Mouse (Mus musculus): ENCODE data around the gene Prss48. TPM values are rescaled to one million over a fixed set of nuclear protein-coding genes. Genes with fewer than 3 reads are reported as not detected.

Prss48 gene
- polyA plus RNA-seq, 1 experiment from 2014 or later = 0.19 TPM

DNA sequence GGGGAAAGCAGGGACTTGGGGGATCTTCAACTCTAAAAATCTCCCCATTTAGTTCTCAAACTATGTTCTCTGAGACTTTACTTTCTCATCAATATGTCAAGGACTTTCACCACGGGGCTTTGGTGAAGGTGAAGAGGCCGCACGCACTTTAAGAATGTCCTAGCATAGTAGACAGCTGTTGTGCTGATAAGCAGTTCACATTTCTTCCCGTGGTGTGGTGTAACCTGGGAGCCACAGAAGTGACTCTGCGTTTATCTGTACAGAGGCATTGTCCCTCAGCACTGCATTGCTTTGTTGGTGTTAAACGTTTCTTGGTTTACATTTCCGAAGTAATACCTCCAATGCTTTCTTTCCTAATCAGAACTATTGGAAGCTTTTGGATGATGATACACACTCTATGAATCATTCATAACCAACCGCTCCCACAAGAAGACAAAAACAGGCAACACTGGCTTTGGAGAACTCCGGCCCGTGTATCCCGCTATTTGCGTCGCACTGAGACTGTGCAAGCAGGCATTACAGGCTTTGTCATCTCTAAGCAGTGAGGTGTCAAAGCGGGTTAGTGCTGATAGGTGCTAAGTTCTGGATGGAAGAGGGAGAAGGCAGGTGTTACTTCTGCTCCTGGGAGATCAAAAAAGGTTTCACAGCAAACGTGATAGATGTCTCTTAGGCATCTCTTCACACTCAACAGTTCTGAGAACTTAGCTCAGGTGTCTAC, 26.5 kb upstream of the Prss48 start:
- DNase-seq (ENCODE audit: low spot score) (no peak), ATAC-seq (ENCODE audit: low FRiP score) (no peak)
- no peaks in the 10 kb centered on the region for H3K36me3 ChIP-seq (ENCODE audit: control insufficient read depth, insufficient read depth, low read length)
- WGBS = 90% methylated on average over 15 of the region's 15 CpGs
- H3K9ac ChIP-seq (ENCODE audit: low read depth, low read length) = no peak overlapping the region
- no peak overlapping the region for H3K4me3 ChIP-seq (ENCODE audit: low read depth, low read length)
- H3K9me3 ChIP-seq (ENCODE audit: control insufficient read depth, low read length) = no peaks in the 10 kb centered on the region
- H3K27me3 ChIP-seq (ENCODE audit: control insufficient read depth, insufficient read depth, low read length) = no peaks in the 10 kb centered on the region
- H3K4me2 ChIP-seq (replicated peaks; ENCODE audit: low read depth, low read length) = no peak overlapping the region
- no peaks in the 10 kb centered on the region for H3K4me1 ChIP-seq (replicated peaks; ENCODE audit: control insufficient read depth, insufficient read depth, low read length)
- no peak overlapping the region for H3K27ac ChIP-seq (ENCODE audit: low read depth, low read length)

DNA sequence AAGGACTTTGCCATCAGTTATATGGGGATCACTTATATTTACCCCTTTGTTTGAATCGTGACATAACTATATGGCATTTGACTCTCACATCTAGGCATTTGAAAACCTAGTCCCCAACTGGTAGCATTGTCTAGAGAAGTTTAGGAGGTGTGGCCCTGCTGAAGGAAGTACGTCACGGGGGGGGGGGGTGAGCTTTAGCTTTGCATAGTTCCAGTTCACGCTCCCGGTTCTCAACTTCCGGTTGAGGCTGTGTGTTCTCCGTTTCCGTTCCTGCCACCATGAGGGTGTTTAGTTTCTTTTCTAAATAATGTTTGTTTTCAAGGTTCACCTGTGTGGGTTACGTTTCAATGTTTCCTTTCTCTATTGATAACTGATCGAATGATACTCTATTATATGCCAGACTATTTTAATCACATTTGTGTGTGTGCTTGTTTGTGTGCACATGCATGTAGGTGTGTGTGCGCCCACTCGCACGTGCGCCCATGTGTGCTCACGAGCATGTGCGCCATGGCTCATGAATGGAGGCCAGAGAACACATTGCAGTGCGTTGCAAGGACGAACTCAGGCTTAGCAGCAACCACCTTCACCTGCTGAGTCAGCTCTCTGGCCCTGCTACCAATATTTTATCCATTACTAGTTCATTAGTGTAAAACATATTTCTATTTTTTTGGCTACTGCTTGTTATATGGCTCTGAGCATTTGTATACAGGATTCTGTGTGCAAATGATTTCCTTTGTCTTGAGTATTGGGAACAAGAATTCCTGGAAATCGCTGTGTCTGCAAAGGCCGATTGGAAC, 23.2 kb upstream of the Prss48 start:
- Histone ChIP-seq H3K9me3 (ENCODE audit: control insufficient read depth, low read length) (no peaks in the 10 kb centered on the region), H3K9ac (ENCODE audit: low read depth, low read length) (no peak overlapping the region), H3K27me3 (ENCODE audit: control insufficient read depth, insufficient read depth, low read length) (no peaks in the 10 kb centered on the region), H3K4me2 (replicated peaks; ENCODE audit: low read depth, low read length) (no peak overlapping the region), H3K4me1 (replicated peaks; ENCODE audit: control insufficient read depth, insufficient read depth, low read length) (no peaks in the 10 kb centered on the region), H3K27ac (ENCODE audit: low read depth, low read length) (no peak overlapping the region), H3K4me3 (ENCODE audit: low read depth, low read length) (no peak overlapping the region), H3K36me3 (ENCODE audit: control insufficient read depth, insufficient read depth, low read length) (no peaks in the 10 kb centered on the region)
- ATAC-seq (ENCODE audit: low FRiP score) = no peak
- 96% methylated on average over 20 of the region's 20 CpGs for WGBS
- DNase-seq (ENCODE audit: low spot score) = no peak

DNA sequence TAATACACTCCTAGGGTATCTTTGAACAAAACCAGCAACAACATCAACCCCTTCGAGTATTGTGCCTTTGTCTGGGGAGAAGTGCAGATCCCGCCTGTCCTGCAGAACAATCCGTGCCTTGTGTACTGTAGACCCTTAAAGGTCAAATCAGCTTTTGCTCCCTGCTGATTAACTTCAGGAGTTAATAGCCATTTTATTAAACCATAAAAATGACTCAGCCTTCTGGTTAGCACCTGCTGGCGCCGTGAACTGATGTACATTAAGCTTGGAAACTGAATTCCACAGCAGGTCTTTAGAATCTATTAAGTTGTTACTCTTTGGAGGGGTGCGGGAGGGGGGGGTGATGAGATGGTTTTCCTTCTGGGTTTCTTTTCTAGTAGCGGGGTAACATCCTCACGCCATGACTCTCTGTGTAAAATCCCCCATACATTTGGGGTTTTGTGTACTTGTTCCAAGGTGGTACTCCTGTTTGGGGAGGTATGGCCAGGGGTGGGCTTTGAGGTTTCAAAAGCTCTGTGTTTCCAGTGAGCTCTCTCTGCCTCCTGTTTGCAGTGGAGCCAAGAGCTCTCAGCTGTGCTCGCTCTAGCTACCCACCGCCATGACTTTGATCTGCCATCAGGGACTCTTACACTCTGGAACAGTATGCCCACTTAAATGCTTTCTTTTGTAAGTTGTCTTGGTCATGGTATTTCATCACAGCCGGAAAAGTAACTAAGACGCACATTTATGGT, 21.9 kb upstream of the Prss48 start:
- H3K27me3 ChIP-seq (ENCODE audit: control insufficient read depth, insufficient read depth, low read length) = no peaks in the 10 kb centered on the region
- H3K4me2 ChIP-seq (replicated peaks; ENCODE audit: low read depth, low read length) = no peak overlapping the region
- no peak overlapping the region for H3K27ac ChIP-seq (ENCODE audit: low read depth, low read length)
- H3K4me1 ChIP-seq (replicated peaks; ENCODE audit: control insufficient read depth, insufficient read depth, low read length) = no peaks in the 10 kb centered on the region
- WGBS = 91% methylated on average over 12 of the region's 12 CpGs
- no peaks in the 10 kb centered on the region for H3K9me3 ChIP-seq (ENCODE audit: control insufficient read depth, low read length)
- H3K4me3 ChIP-seq (ENCODE audit: low read depth, low read length) = no peak overlapping the region
- no peak for DNase-seq (ENCODE audit: low spot score)
- no peak for ATAC-seq (ENCODE audit: low FRiP score)
- H3K9ac ChIP-seq (ENCODE audit: low read depth, low read length) = no peak overlapping the region
- no peaks in the 10 kb centered on the region for H3K36me3 ChIP-seq (ENCODE audit: control insufficient read depth, insufficient read depth, low read length)

- Histone ChIP-seq H3K4me1 (replicated peaks; ENCODE audit: control insufficient read depth, insufficient read depth, low read length) (no peaks in the 10 kb centered on the region), H3K9ac (ENCODE audit: low read depth, low read length) (no peak overlapping the region), H3K9me3 (ENCODE audit: control insufficient read depth, low read length) (no peaks in the 10 kb centered on the region), H3K4me2 (replicated peaks; ENCODE audit: low read depth, low read length) (no peak overlapping the region), H3K4me3 (ENCODE audit: low read depth, low read length) (no peak overlapping the region), H3K36me3 (ENCODE audit: control insufficient read depth, insufficient read depth, low read length) (no peaks in the 10 kb centered on the region), H3K27ac (ENCODE audit: low read depth, low read length) (no peak overlapping the region), H3K27me3 (ENCODE audit: control insufficient read depth, insufficient read depth, low read length) (no peaks in the 10 kb centered on the region)
- DNase-seq (ENCODE audit: low spot score) (no peak), ATAC-seq (ENCODE audit: low FRiP score) (no peak)
- 83% methylated on average over 4 of the region's 4 CpGs for WGBS
These were observed 19.4 kb upstream of the Prss48 start for GRCm38 (mm10) chr3:86021651-86022050.

DNA sequence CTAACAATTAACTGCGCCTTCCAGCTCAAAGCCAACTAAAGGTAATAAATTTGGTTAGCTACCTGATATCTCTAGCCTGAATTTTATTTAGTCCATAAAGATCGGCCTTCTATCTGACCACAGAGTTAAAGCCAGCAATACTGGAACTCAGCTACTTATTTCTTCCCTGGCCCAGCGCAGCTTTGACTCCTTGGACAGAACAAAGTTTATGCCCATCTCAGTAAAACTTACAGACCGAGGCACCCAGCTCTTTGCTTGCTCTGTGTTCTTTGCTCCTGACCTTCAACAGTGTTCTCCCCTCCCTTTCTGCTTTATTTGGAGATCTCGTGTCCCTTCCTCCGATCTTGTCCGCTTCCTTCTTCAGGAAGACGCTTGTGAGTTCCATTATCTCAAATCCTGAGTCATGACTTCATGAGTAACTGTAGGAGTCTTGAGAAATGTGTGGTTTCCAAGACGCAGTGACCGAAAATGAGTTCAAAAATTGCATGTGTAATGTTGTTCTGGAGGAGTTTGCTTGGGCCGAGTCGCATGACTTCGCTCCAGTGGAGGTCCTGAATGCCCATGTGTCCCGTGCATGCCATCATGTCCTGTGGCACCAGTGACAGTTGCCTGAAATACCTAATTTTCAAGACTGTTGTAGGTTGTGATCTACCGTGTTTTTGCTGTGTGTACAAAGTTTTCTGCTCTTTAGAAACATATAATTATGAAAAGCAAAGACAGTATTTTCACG, 18.8 kb upstream of the Prss48 start:
- Histone ChIP-seq H3K27ac (ENCODE audit: low read depth, low read length) (no peak overlapping the region), H3K9me3 (ENCODE audit: control insufficient read depth, low read length) (no peaks in the 10 kb centered on the region), H3K36me3 (ENCODE audit: control insufficient read depth, insufficient read depth, low read length) (no peaks in the 10 kb centered on the region), H3K4me2 (replicated peaks; ENCODE audit: low read depth, low read length) (no peak overlapping the region), H3K9ac (ENCODE audit: low read depth, low read length) (no peak overlapping the region), H3K4me3 (ENCODE audit: low read depth, low read length) (no peak overlapping the region), H3K27me3 (ENCODE audit: control insufficient read depth, insufficient read depth, low read length) (no peaks in the 10 kb centered on the region), H3K4me1 (replicated peaks; ENCODE audit: control insufficient read depth, insufficient read depth, low read length) (no peaks in the 10 kb centered on the region)
- ATAC-seq (ENCODE audit: low FRiP score) (no peak), DNase-seq (ENCODE audit: low spot score) (no peak)
- WGBS = 91% methylated on average over 16 of the region's 16 CpGs

GRCm38 (mm10) chr3:86017484-86017883, 15.2 kb upstream of the Prss48 start:
- no peak for ATAC-seq (ENCODE audit: low FRiP score)
- Histone ChIP-seq H3K36me3 (ENCODE audit: control insufficient read depth, insufficient read depth, low read length) (no peaks in the 10 kb centered on the region), H3K9me3 (ENCODE audit: control insufficient read depth, low read length) (no peaks in the 10 kb centered on the region), H3K4me3 (ENCODE audit: low read depth, low read length) (no peak overlapping the region), H3K4me1 (replicated peaks; ENCODE audit: control insufficient read depth, insufficient read depth, low read length) (no peaks in the 10 kb centered on the region), H3K27ac (ENCODE audit: low read depth, low read length) (no peak overlapping the region), H3K27me3 (ENCODE audit: control insufficient read depth, insufficient read depth, low read length) (no peaks in the 10 kb centered on the region), H3K9ac (ENCODE audit: low read depth, low read length) (no peak overlapping the region), H3K4me2 (replicated peaks; ENCODE audit: low read depth, low read length) (no peak overlapping the region)
- no peak for DNase-seq (ENCODE audit: low spot score)
- whole genome bisulfite sequencing = 77% methylated on average over 8 of the region's 8 CpGs

DNA sequence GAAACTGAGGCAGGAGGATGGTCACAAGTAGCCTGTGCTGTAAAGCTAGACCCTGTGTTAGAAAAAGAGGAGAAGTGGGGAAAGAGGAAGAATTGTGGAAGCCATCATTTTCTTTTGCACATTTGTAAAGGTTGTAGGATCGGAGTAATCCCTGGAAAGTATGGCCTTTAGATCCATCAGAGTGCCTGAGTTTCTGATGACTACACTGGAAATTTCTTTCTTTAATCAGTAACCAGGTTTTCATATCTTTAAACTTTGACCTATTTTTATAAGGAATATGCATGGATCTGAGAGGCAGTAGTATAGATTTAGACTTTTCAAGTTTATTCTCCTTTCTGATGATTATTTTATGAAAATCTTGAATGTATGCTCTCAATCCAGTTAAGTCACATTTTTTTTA, 14.7 kb upstream of the Prss48 start:
- no peaks in the 10 kb centered on the region for H3K27me3 ChIP-seq (ENCODE audit: control insufficient read depth, insufficient read depth, low read length)
- no peak overlapping the region for H3K27ac ChIP-seq (ENCODE audit: low read depth, low read length)
- H3K36me3 ChIP-seq (ENCODE audit: control insufficient read depth, insufficient read depth, low read length) = no peaks in the 10 kb centered on the region
- H3K4me3 ChIP-seq (ENCODE audit: low read depth, low read length) = no peak overlapping the region
- DNase-seq (ENCODE audit: low spot score) (no peak), ATAC-seq (ENCODE audit: low FRiP score) (no peak)
- H3K4me1 ChIP-seq (replicated peaks; ENCODE audit: control insufficient read depth, insufficient read depth, low read length) = no peaks in the 10 kb centered on the region
- no peaks in the 10 kb centered on the region for H3K9me3 ChIP-seq (ENCODE audit: control insufficient read depth, low read length)
- WGBS = 94% methylated on average over 1 of the region's 1 CpGs
- no peak overlapping the region for H3K9ac ChIP-seq (ENCODE audit: low read depth, low read length)
- H3K4me2 ChIP-seq (replicated peaks; ENCODE audit: low read depth, low read length) = no peak overlapping the region

DNA sequence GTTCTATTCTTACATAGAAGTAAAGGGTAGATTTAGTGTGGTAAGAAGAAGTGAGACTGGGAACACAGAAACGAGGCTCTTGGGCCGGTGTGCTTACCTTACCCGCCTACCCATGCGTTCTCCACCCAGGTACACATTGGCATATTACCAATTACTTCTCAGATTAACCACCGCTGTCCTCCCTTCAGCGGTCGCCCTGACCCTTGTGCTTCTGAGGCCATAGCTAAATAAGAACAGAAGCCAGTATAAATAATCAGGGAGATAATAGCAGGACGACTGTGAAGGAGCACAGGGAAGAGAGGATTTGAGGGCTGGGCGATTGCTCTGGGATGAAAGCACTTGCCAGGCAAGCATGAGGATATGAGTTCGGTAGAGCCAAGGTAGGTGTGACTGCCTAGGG, 11.5 kb upstream of the Prss48 start:
- Histone ChIP-seq H3K4me1 (replicated peaks; ENCODE audit: control insufficient read depth, insufficient read depth, low read length) (no peaks in the 10 kb centered on the region), H3K27me3 (ENCODE audit: control insufficient read depth, insufficient read depth, low read length) (no peaks in the 10 kb centered on the region), H3K9me3 (ENCODE audit: control insufficient read depth, low read length) (no peaks in the 10 kb centered on the region), H3K4me3 (ENCODE audit: low read depth, low read length) (no peak overlapping the region), H3K27ac (ENCODE audit: low read depth, low read length) (no peak overlapping the region), H3K36me3 (ENCODE audit: control insufficient read depth, insufficient read depth, low read length) (no peaks in the 10 kb centered on the region), H3K4me2 (replicated peaks; ENCODE audit: low read depth, low read length) (no peak overlapping the region), H3K9ac (ENCODE audit: low read depth, low read length) (no peak overlapping the region)
- ATAC-seq (ENCODE audit: low FRiP score) (no peak), DNase-seq (ENCODE audit: low spot score) (no peak)
- WGBS = 92% methylated on average over 10 of the region's 10 CpGs
